Mouse (Mus musculus): ENCODE data around the gene Igfbp4.

- TF ChIP-seq CTCF (IDR thresholded peaks at IDR 0.05; ENCODE audit: control insufficient read depth, insufficient read depth, low read length), result no peak
- TF ChIP-seq POLR2A (IDR thresholded peaks at IDR 0.05; ENCODE audit: borderline replicate concordance, control insufficient read depth, low read depth, low read length), result no peak
These were observed 61.7 kb downstream of the Igfbp4 start for GRCm38 (mm10) chr11:99102575-99103270.
